Mouse (Mus musculus) gonadal fat pad, adult 2 months (tissue): Measurements from ENCODE around the gene Tmem201. TPM values are rescaled to one million over a fixed set of nuclear protein-coding genes. Genes with fewer than 3 reads are reported as not detected.

Experiments
- DNase-seq: peaks from one replicate; pipeline ENCODE4 v3.0.0-alpha.2; 2012; ENCODE audit warnings: low read depth
- polyA plus RNA-seq: library from polyadenylated mRNA; depleted of rRNA; stranded (reverse); fragments of >200 nt; gene quantifications from 2 replicates; pipeline ENCODE4 v1.2.3, GENCODE M21; 2012

Gene Tmem201
- polyA plus RNA-seq, 1 experiment = 28.5 TPM

GRCm38 (mm10) chr4:149721163-149721562 is 16.7 kb downstream of the Tmem201 start:
- no peak for DNase-seq

- no peak for DNase-seq
Measured at GRCm38 (mm10) chr4:149719686-149720085, 18.2 kb downstream of the Tmem201 start.

- no peak for DNase-seq
Measured at GRCm38 (mm10) chr4:149714542-149714941, 23.3 kb downstream of the Tmem201 start.

GRCm38 (mm10) chr4:149711955-149712354 is 25.9 kb downstream of the Tmem201 start:
- no peak for DNase-seq

GRCm38 (mm10) chr4:149711485-149711884 is 26.4 kb downstream of the Tmem201 start:
- DNase-seq = no peak

GRCm38 (mm10) chr4:149710510-149710909 is 27.3 kb downstream of the Tmem201 start:
- DNase-seq = no peak

GRCm38 (mm10) chr4:149705941-149706340 is 31.9 kb downstream of the Tmem201 start:
- no peak for DNase-seq

GRCm38 (mm10) chr4:149705298-149705697 is 32.5 kb downstream of the Tmem201 start:
- DNase-seq = no peak

GRCm38 (mm10) chr4:149702210-149702979 is 35.4 kb downstream of the Tmem201 start, which contains the start of gene Pik3cd:
TSS of gene Pik3cd (minus strand) at chr4:149702571.
- no peak for DNase-seq

GRCm38 (mm10) chr4:149701426-149702209 is 36.2 kb downstream of the Tmem201 start:
- no peak for DNase-seq

- no peak for DNase-seq
Measured at GRCm38 (mm10) chr4:149699953-149700352, 37.9 kb downstream of the Tmem201 start.

GRCm38 (mm10) chr4:149698197-149698821 is 39.5 kb downstream of the Tmem201 start:
- no peak for DNase-seq

GRCm38 (mm10) chr4:149697506-149698196 is 40.2 kb downstream of the Tmem201 start:
- no peak for DNase-seq

- DNase-seq = no peak
Measured at GRCm38 (mm10) chr4:149696189-149696971, 41.5 kb downstream of the Tmem201 start.

- DNase-seq = no peak
Measured at GRCm38 (mm10) chr4:149691368-149691767, 46.5 kb downstream of the Tmem201 start.

GRCm38 (mm10) chr4:149690828-149691280 is 47.0 kb downstream of the Tmem201 start:
- no peak for DNase-seq

GRCm38 (mm10) chr4:149689822-149690700 is 47.8 kb downstream of the Tmem201 start:
- no peak for DNase-seq

GRCm38 (mm10) chr4:149688861-149689260 is 49.0 kb downstream of the Tmem201 start:
- no peak for DNase-seq

- no peak for DNase-seq
Measured at GRCm38 (mm10) chr4:149684841-149685623, 52.8 kb downstream of the Tmem201 start.
